Mouse (Mus musculus) left cerebral cortex, postnatal 4 days (tissue): ENCODE data around the gene Olfr1507. TPM values are rescaled to one million over a fixed set of nuclear protein-coding genes. Genes with fewer than 3 reads are reported as not detected.

Source experiments
- DNase-seq: peaks from one replicate; pipeline ENCODE4 v3.0.0-alpha.2; 2022
- intact Hi-C: fragments of 180-260 bp; cut with DNase I; formaldehyde crosslinking; loops from one replicate; pipeline ENCODE4 v1.15.1; 2025
- total RNA-seq, 2 experiments: library from RNA; stranded (reverse); gene quantifications; 2 replicates each; pipeline ENCODE4 v1.2.3; 2021

Gene Olfr1507
- not detected for total RNA-seq

DNA sequence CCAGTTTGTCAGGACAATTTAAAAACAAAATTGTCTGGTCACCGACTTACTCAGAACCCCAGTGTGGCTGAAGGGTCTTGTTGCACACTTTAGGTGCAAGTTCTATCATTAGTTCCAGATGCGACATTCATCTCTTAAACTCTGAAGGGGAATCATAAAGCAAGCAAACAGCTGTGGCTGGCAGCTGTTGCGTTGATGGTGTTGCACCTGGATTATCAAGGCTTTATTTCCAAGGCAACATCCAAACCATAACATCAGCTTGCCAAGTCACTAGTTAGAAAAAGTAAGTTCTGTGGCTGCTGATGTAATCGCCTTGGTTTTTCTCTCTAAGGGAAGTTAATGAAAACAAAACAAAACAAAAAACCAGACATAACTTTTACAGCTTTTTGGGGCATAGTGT, at the start of gene Olfr1507:
Gene Olfr1507, minus strand, starts transcription at position 234 of the 400 bp plus-strand sequence.
- intact Hi-C loops = no loop called here
- no peak for DNase-seq

DNA sequence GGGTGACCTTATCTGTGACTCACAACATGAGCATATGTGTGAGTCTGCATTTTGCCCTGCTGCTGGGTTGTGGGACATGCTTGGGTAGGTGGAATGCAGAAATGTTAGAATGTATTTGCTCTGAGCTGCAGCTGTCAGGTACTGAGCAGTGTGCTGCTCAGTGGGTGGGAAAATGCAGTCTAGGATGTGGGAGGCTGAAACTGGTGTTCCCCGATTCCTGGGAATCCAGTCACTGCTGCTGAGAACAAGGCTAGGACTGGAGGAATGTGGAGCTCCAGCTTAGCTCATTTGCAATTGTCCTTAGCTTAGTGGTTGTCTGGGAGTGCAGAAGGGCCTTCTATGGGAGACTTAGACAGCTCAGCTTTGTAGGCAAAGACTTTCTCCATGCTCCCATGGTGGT, 37.8 kb upstream of the Olfr1507 start:
- intact Hi-C loops = no loop called here
- no peak for DNase-seq

DNA sequence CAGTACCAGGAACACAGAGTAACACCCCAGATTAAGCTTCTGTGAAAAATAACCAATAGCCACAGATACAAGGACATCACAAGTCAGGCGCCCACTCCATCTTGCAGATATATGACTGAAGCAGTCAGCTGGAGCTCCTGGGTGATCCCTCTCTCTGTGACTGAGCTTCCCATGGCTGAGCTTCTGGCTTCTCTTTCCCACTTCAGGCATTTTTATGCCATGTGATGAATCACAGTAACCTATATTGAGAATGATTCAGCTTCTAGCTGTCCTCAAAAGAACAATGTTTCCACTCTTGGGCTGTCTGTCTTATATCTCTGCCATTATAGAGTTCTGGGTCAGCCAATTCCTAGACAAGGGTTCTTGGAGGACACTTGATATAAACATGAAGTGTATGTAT, 29.4 kb upstream of the Olfr1507 start:
- intact Hi-C loops = no loop called here
- DNase-seq = no peak

DNA sequence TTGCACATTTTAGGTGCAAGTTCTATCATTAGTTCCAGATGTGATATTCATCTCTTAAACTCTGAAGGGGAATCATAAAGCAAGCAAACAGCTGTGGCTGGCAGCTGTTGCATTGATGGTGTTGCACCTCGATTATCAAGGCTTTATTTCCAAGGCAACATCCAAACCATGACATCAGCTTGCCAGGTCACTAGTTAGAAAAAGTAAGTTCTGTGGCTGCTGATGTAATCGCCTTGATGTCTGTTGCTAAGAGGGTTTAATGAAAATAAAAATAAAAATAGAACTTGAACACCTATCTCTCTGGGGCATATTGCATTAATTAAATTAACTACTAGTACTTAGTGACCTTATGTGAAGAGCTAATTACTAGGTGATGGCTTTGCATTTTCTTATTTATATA, 28.2 kb downstream of the Olfr1507 start, which contains the start of gene Olfr1508:
Gene Olfr1508, minus strand, starts transcription at position 101 of the 400 bp plus-strand sequence.
- DNase-seq = no peak
- intact Hi-C loops = no loop called here

DNA sequence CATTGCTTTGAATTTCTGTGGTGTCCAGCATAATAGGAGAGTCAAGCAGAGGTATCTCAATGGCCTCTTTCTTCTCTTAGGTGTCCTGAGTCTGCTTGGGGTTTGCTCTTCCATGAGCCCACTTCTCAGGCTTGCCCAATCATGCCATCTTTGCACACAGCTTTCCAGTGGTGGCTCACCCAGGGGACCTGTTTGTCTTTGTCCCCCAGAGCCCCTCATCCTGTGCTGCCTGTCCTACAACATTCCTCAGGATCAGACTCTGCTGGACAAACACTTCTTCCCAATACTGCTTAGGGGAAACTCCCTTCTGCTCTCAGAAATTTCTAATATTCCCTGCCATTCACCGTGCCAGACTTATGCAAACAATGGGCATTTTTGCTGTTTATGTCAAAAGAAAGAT, 29.8 kb downstream of the Olfr1507 start:
- intact Hi-C loops = no loop called here
- DNase-seq = no peak

DNA sequence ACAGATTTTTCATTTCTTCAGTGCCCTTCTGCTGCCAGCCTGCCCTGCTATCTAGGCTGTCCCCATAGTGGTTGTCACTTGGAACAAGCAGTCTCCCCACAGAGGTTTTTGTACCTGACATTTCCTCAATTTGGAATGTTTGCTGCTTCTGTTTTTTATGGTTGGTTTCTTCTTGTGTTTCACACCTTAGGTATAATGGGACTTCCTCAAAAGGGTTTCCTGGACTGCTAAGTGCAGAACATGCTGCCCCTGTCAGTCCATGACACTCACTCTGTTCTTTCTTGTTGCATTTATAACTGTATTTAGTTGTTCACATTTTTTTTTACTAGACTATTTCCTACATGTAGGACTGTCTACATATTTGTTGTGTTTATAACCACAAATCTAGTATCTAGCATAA, 33.6 kb downstream of the Olfr1507 start:
- intact Hi-C loops = no loop called here
- DNase-seq = no peak

DNA sequence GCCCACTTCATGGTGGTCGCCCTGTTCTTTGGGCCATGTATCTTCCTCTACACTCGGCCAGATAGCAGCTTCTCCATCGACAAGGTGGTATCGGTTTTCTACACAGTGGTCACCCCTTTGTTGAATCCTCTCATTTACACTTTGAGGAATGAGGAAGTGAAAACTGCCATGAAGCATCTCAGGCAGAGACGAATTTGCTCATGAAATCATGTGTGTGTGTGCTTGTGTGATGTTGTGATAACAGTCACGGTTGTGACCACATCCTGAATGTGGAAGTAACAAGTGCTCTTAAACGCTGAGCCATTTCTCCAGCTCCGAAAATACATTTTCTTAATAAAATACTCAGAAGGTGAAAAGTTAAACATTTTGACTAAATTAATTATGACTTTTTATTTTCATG, 44.4 kb downstream of the Olfr1507 start:
- DNase-seq = no peak
- intact Hi-C loops = no loop called here

DNA sequence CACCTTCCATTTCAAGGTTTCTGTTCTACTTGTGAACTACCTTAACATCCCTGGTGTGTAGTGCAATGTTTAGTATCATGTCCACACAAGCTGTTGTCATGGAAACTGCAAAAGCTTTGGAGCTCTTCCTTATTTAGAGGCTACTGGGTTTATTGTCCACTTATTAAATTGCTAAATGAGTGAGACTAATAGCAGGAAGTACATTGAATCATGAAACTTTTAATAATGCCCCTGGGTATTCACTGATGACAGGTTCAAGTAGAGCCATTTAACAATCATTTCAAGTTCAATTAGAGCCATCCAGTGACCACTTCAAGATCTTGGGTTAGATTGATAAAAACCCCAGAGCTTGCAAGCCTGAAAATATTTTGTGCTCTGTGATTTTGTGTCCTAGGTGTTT, 52.9 kb downstream of the Olfr1507 start, which contains the start of gene Olfr1509:
Gene Olfr1509, plus strand, starts transcription at position 301 of the 400 bp plus-strand sequence.
- no peak for DNase-seq
- intact Hi-C loops = no loop called here

Other genes starting within 250 kb of the Olfr1507 start
- 100 to 1,000 TPM; 142 to 154 TPM for gene Chd8, start 238.0 kb downstream of the Olfr1507 start, total RNA-seq
- 10 to 100 TPM; 48.0 to 56.4 TPM for gene Tox4, start 216.6 kb downstream of the Olfr1507 start, total RNA-seq
- gene Rab2b, start 216.2 kb downstream of the Olfr1507 start, total RNA-seq = 10 to 100 TPM; 38.3 to 40.8 TPM
- 10 to 100 TPM; 39.2 to 47.4 TPM for gene Mettl3, start 190.6 kb downstream of the Olfr1507 start, total RNA-seq
- 10 to 100 TPM; 45.9 to 48.7 TPM for gene Sall2, start 167.0 kb downstream of the Olfr1507 start, total RNA-seq
- not detected for gene Olfr1513, start 139.3 kb downstream of the Olfr1507 start, total RNA-seq
- gene Olfr1512, start 116.6 kb downstream of the Olfr1507 start, total RNA-seq = not detected
- gene Olfr1511, start 98.4 kb downstream of the Olfr1507 start, total RNA-seq = not detected
- not detected for gene Olfr1510, start 81.4 kb downstream of the Olfr1507 start, total RNA-seq
- not detected for gene Olfr1509, start 52.8 kb downstream of the Olfr1507 start, total RNA-seq
- not detected for gene Olfr1508, start 28.3 kb downstream of the Olfr1507 start, total RNA-seq